Mouse (Mus musculus) intestine, postnatal 0 days (tissue): ENCODE data around the gene Tnfsf12. TPM values are rescaled to one million over a fixed set of nuclear protein-coding genes. Genes with fewer than 3 reads are reported as not detected.
A peak's percentile ranks its signal among the peaks of the same experiment; 100 is the strongest.

ENCODE experiments used
- ATAC-seq: fragments of 200-750 bp; cut with Nextera tagmentation; 2 replicates; pipeline ENCODE4 v1.8.0; 2017; ENCODE audit warnings: mild to moderate bottlenecking, moderate TSS enrichment, moderate library complexity
- H3K27ac ChIP-seq: fragments of 300-500 bp; sonication (generic); 2 replicates; pipeline ENCODE4 v1.5.1; 2014; ENCODE audit warnings: mild to moderate bottlenecking, low read depth, low read length, moderate library complexity
- H3K27me3 ChIP-seq: fragments of 300-500 bp; sonication (generic); replicated peaks from 2 replicates; pipeline ENCODE4 v1.6.1; 2014; ENCODE audit warnings: low read length, mixed read lengths; ENCODE audit not compliant: control insufficient read depth, insufficient read depth
- H3K36me3 ChIP-seq: fragments of 300-500 bp; sonication (generic); 2 replicates; pipeline ENCODE4 v1.6.1; 2014; ENCODE audit warnings: mild to moderate bottlenecking, moderate library complexity; ENCODE audit not compliant: control insufficient read depth, insufficient read depth
- H3K4me1 ChIP-seq: fragments of 300-500 bp; sonication (generic); replicated peaks from 2 replicates; pipeline ENCODE4 v1.6.1; 2014; ENCODE audit warnings: antibody characterized with exemption, low read length, mixed read lengths; ENCODE audit not compliant: control insufficient read depth, insufficient read depth
- H3K4me2 ChIP-seq: fragments of 300-500 bp; sonication (generic); replicated peaks from 2 replicates; pipeline ENCODE4 v1.6.1; 2014; ENCODE audit warnings: low read depth, mild to moderate bottlenecking, moderate library complexity
- H3K4me3 ChIP-seq: fragments of 300-500 bp; sonication (generic); 2 replicates; pipeline ENCODE4 v1.5.1; 2014; ENCODE audit warnings: low read depth, low read length
- H3K9ac ChIP-seq: fragments of 300-500 bp; sonication (generic); 2 replicates; pipeline ENCODE4 v1.6.1; 2014; ENCODE audit warnings: mild to moderate bottlenecking, low read depth, low read length
- H3K9me3 ChIP-seq: fragments of 300-500 bp; sonication (generic); 2 replicates; pipeline ENCODE4 v1.6.1; 2016; ENCODE audit warnings: mixed run types; ENCODE audit not compliant: control insufficient read depth
- CTCF ChIP-seq: sonication (generic); IDR thresholded peaks from 2 replicates; pipeline ENCODE4 v1.5.1; 2016; ENCODE audit warnings: low read depth, mild to moderate bottlenecking, control low read depth, antibody characterized with exemption, moderate library complexity
- WGBS: fragments of 180-500 bp; shearing (Covaris S2); extraction: QIAGEN DNeasy Blood & Tissue Kit; methylation state at CpG from one replicate; pipeline ENCODE4 v1.1.7; 2014; 5-methylcytosine and 5-hydroxymethylcytosine counted together
- polyA plus RNA-seq: library from polyadenylated mRNA; unstranded; fragments of >200 nt; fragmentation: Nextera tagmentation; extraction: Ambion mirVana; gene quantifications from 2 replicates; pipeline ENCODE4 v1.2.1, GENCODE M21; 2015

The Tnfsf12 gene
- polyA plus RNA-seq, 1 experiment from 2014 or later, result 7.2 TPM

GRCm38 (mm10) chr11:69665961-69666664 lies 29.5 kb downstream of the Tnfsf12 start, which contains the start of gene Cd68:
Gene Cd68 (minus strand): TSS chr11:69666153.
- ATAC-seq, result peak; percentile 12
- peaks cover 62% of the 10 kb centered on the region for H3K36me3 ChIP-seq

GRCm38 (mm10) chr11:69665457-69665960 lies 30.1 kb downstream of the Tnfsf12 start:
- Histone ChIP-seq H3K27ac (peak overlapping the region; percentile 41), H3K36me3 (peaks cover 62% of the 10 kb centered on the region), H3K4me2 (no peak overlapping the region), H3K27me3 (no peaks in the 10 kb centered on the region), H3K9me3 (no peaks in the 10 kb centered on the region), H3K4me1 (0 out of 2 replicates have a peak, but pooled peaks cover 8% of the 10 kb centered on the region), H3K9ac (no peak overlapping the region), H3K4me3 (no peak overlapping the region)
- ATAC-seq, result no peak
- no peak for TF ChIP-seq CTCF
- 69% methylated on average over 9 of the region's 9 CpGs for whole genome bisulfite sequencing

More at GRCm38 (mm10) chr11:69665961-69666664, 29.5 kb downstream of the Tnfsf12 start, which contains the start of gene Cd68:
- peak within 1 kb of the TSS; percentile 41 for H3K27ac ChIP-seq
- TF ChIP-seq CTCF, result no peak
- no peaks in the 10 kb centered on the region for H3K27me3 ChIP-seq
- no peak within 1 kb of the TSS for H3K9ac ChIP-seq
- H3K4me3 ChIP-seq, result no peak within 1 kb of the TSS
- 0 out of 2 replicates have a peak, but pooled peaks cover 8% of the 10 kb centered on the region for H3K4me1 ChIP-seq
- no peak within 1 kb of the TSS for H3K4me2 ChIP-seq
- 21% methylated on average over 7 of the region's 7 CpGs for WGBS
- no peaks in the 10 kb centered on the region for H3K9me3 ChIP-seq

GRCm38 (mm10) chr11:69664841-69665240 lies 30.8 kb downstream of the Tnfsf12 start:
- 86% methylated on average over 7 of the region's 7 CpGs for WGBS
- peak overlapping the region; percentile 21; the same call in 1 of the 2 replicates for H3K27ac ChIP-seq
- no peak overlapping the region for H3K4me3 ChIP-seq
- H3K9ac ChIP-seq, result no peak overlapping the region
- H3K4me1 ChIP-seq, result 0 out of 2 replicates have a peak, but pooled peaks cover 8% of the 10 kb centered on the region
- no peaks in the 10 kb centered on the region for H3K9me3 ChIP-seq
- no peak overlapping the region for H3K4me2 ChIP-seq
- no peaks in the 10 kb centered on the region for H3K27me3 ChIP-seq
- H3K36me3 ChIP-seq, result peaks cover 56% of the 10 kb centered on the region
- no peak for ATAC-seq
- no peak for TF ChIP-seq CTCF

GRCm38 (mm10) chr11:69663795-69664194 lies 31.9 kb downstream of the Tnfsf12 start:
- ATAC-seq, result no peak
- Histone ChIP-seq H3K9me3 (no peaks in the 10 kb centered on the region), H3K4me1 (0 out of 2 replicates have a peak, but pooled peaks cover 8% of the 10 kb centered on the region), H3K4me2 (no peak overlapping the region), H3K27ac (0 out of 2 replicates have a peak overlapping the region, but pooled peaks have one; percentile 15), H3K27me3 (no peaks in the 10 kb centered on the region), H3K9ac (no peak overlapping the region), H3K36me3 (peaks cover 52% of the 10 kb centered on the region), H3K4me3 (no peak overlapping the region)
- 80% methylated on average over 6 of the region's 6 CpGs for WGBS
- TF ChIP-seq CTCF, result no peak

GRCm38 (mm10) chr11:69662967-69663671 lies 32.5 kb downstream of the Tnfsf12 start:
- 0 out of 2 replicates have a peak, but pooled peaks cover 8% of the 10 kb centered on the region for H3K4me1 ChIP-seq
- no peak for ATAC-seq
- TF ChIP-seq CTCF, result no peak
- peak overlapping the region; percentile 64 for H3K4me2 ChIP-seq
- H3K27ac ChIP-seq, result peak overlapping the region; percentile 93
- H3K9ac ChIP-seq, result peak overlapping the region; percentile 63
- WGBS, result 63% methylated on average over 13 of the region's 13 CpGs
- no peaks in the 10 kb centered on the region for H3K9me3 ChIP-seq
- peaks cover 52% of the 10 kb centered on the region for H3K36me3 ChIP-seq
- no peaks in the 10 kb centered on the region for H3K27me3 ChIP-seq
- peak overlapping the region; percentile 50 for H3K4me3 ChIP-seq
